Mouse (Mus musculus): ENCODE results near the gene Olfr618. TPM values are rescaled to one million over a fixed set of nuclear protein-coding genes. Genes with fewer than 3 reads are reported as not detected.
"Not testable (repeated sequence)": the region's sequence is repeated elsewhere in the genome, so short reads cannot be mapped to it uniquely, and the experiment has no call there.

The Olfr618 gene
- polyA plus RNA-seq (2015; fragmentation: Nextera tagmentation; extraction: Ambion mirVana), result not detected in 2 replicates

GRCm38 (mm10) chr7:103589803-103590202, at the start of gene Olfr618:
Gene Olfr618, plus strand, starts transcription at chr7:103590103.
- ATAC-seq (ENCODE audit: insufficient read depth, low FRiP score, low read depth), result no peak
- no peaks in the 10 kb centered on the region for H3K36me3 ChIP-seq
- H3K27ac ChIP-seq, result no peak within 1 kb of the TSS
- no peak within 1 kb of the TSS for H3K4me3 ChIP-seq (replicated peaks)
- H3K9me3 ChIP-seq, result no peaks in the 10 kb centered on the region
- H3K27me3 ChIP-seq (replicated peaks), result no peaks in the 10 kb centered on the region
- no peak within 1 kb of the TSS for H3K4me2 ChIP-seq
- 59% methylated on average over 2 of the region's 2 CpGs for WGBS
- H3K9ac ChIP-seq, result no peak within 1 kb of the TSS
- H3K4me1 ChIP-seq, result no peaks in the 10 kb centered on the region

GRCm38 (mm10) chr7:103542617-103543016, 47.3 kb upstream of the Olfr618 start, which contains the start of gene Olfr612:
Gene Olfr612, minus strand, starts transcription at chr7:103542717.
- H3K27ac ChIP-seq; H3K36me3 ChIP-seq; H3K9me3 ChIP-seq; H3K27me3 ChIP-seq (replicated peaks); H3K4me3 ChIP-seq (replicated peaks); H3K4me2 ChIP-seq; ATAC-seq (ENCODE audit: insufficient read depth, low FRiP score, low read depth); H3K9ac ChIP-seq; H3K4me1 ChIP-seq: not testable (repeated sequence)
- 85% methylated on average over 2 of the region's 2 CpGs for WGBS

GRCm38 (mm10) chr7:103547774-103548173, 42.1 kb upstream of the Olfr618 start, which contains the start of gene Olfr613:
Gene Olfr613, plus strand, starts transcription at chr7:103548074.
- Histone ChIP-seq H3K4me2 (no peak within 1 kb of the TSS), H3K27ac (no peak within 1 kb of the TSS), H3K9me3 (no peaks in the 10 kb centered on the region), H3K36me3 (no peaks in the 10 kb centered on the region), H3K9ac (no peak within 1 kb of the TSS), H3K27me3 (replicated peaks) (no peaks in the 10 kb centered on the region), H3K4me1 (no peaks in the 10 kb centered on the region), H3K4me3 (replicated peaks) (no peak within 1 kb of the TSS)
- 68% methylated on average over 2 of the region's 2 CpGs for WGBS
- ATAC-seq (ENCODE audit: insufficient read depth, low FRiP score, low read depth), result no peak

- H3K9me3 ChIP-seq, result no peaks in the 10 kb centered on the region
- H3K9ac ChIP-seq, result no peak within 1 kb of the TSS
- no peak within 1 kb of the TSS for H3K27ac ChIP-seq
- no peaks in the 10 kb centered on the region for H3K27me3 ChIP-seq (replicated peaks)
- H3K4me2 ChIP-seq, result no peak within 1 kb of the TSS
- H3K4me3 ChIP-seq (replicated peaks), result no peak within 1 kb of the TSS
- 77% methylated on average over 2 of the region's 2 CpGs for WGBS
- H3K36me3 ChIP-seq, result no peaks in the 10 kb centered on the region
- ATAC-seq (ENCODE audit: insufficient read depth, low FRiP score, low read depth), result no peak
- H3K4me1 ChIP-seq, result no peaks in the 10 kb centered on the region
Measured at GRCm38 (mm10) chr7:103555779-103556178, 34.1 kb upstream of the Olfr618 start, which contains the start of gene Olfr615. Gene Olfr615, plus strand, starts transcription at chr7:103556079.

GRCm38 (mm10) chr7:103569043-103569442, 20.9 kb upstream of the Olfr618 start, which contains the start of gene Olfr616:
Gene Olfr616, minus strand, starts transcription at chr7:103569143.
- no peak within 1 kb of the TSS for H3K9ac ChIP-seq
- ATAC-seq (ENCODE audit: insufficient read depth, low FRiP score, low read depth), result no peak
- H3K4me2 ChIP-seq, result no peak within 1 kb of the TSS
- H3K36me3 ChIP-seq, result no peaks in the 10 kb centered on the region
- no peaks in the 10 kb centered on the region for H3K9me3 ChIP-seq
- no peaks in the 10 kb centered on the region for H3K27me3 ChIP-seq (replicated peaks)
- WGBS, result 87% methylated on average over 3 of the region's 3 CpGs
- no peak within 1 kb of the TSS for H3K4me3 ChIP-seq (replicated peaks)
- H3K27ac ChIP-seq, result no peak within 1 kb of the TSS
- no peaks in the 10 kb centered on the region for H3K4me1 ChIP-seq

GRCm38 (mm10) chr7:103572761-103573160, 17.1 kb upstream of the Olfr618 start, which contains the start of gene Olfr617:
Gene Olfr617, plus strand, starts transcription at chr7:103573061.
- no peaks in the 10 kb centered on the region for H3K36me3 ChIP-seq
- no peak within 1 kb of the TSS for H3K4me2 ChIP-seq
- WGBS, result 82% methylated on average over 1 of the region's 1 CpGs
- H3K9me3 ChIP-seq, result no peaks in the 10 kb centered on the region
- H3K4me3 ChIP-seq (replicated peaks), result no peak within 1 kb of the TSS
- no peaks in the 10 kb centered on the region for H3K27me3 ChIP-seq (replicated peaks)
- ATAC-seq (ENCODE audit: insufficient read depth, low FRiP score, low read depth), result no peak
- H3K4me1 ChIP-seq, result no peaks in the 10 kb centered on the region
- no peak within 1 kb of the TSS for H3K9ac ChIP-seq
- H3K27ac ChIP-seq, result no peak within 1 kb of the TSS

GRCm38 (mm10) chr7:103600275-103600674, 10.4 kb downstream of the Olfr618 start, which contains the start of gene Olfr619:
Gene Olfr619, plus strand, starts transcription at chr7:103600575.
- H3K9ac ChIP-seq, result no peak within 1 kb of the TSS
- no peak for ATAC-seq (ENCODE audit: insufficient read depth, low FRiP score, low read depth)
- no peak within 1 kb of the TSS for H3K27ac ChIP-seq
- no peak within 1 kb of the TSS for H3K4me3 ChIP-seq (replicated peaks)
- H3K27me3 ChIP-seq (replicated peaks), result no peaks in the 10 kb centered on the region
- H3K9me3 ChIP-seq, result no peaks in the 10 kb centered on the region
- no peaks in the 10 kb centered on the region for H3K4me1 ChIP-seq
- no peaks in the 10 kb centered on the region for H3K36me3 ChIP-seq
- no peak within 1 kb of the TSS for H3K4me2 ChIP-seq

GRCm38 (mm10) chr7:103607425-103607824, 17.5 kb downstream of the Olfr618 start:
- ATAC-seq (ENCODE audit: insufficient read depth, low FRiP score, low read depth), result no peak
- whole genome bisulfite sequencing, result 74% methylated on average over 2 of the region's 2 CpGs
- H3K36me3 ChIP-seq, result no peaks in the 10 kb centered on the region
- H3K9ac ChIP-seq, result no peak overlapping the region
- no peaks in the 10 kb centered on the region for H3K9me3 ChIP-seq
- H3K4me1 ChIP-seq, result no peaks in the 10 kb centered on the region
- no peaks in the 10 kb centered on the region for H3K27me3 ChIP-seq (replicated peaks)
- no peak overlapping the region for H3K4me3 ChIP-seq (replicated peaks)
- H3K27ac ChIP-seq, result no peak overlapping the region
- H3K4me2 ChIP-seq, result no peak overlapping the region

GRCm38 (mm10) chr7:103612434-103612833, 22.5 kb downstream of the Olfr618 start, which contains the start of gene Olfr620:
Gene Olfr620, minus strand, starts transcription at chr7:103612534.
- Histone ChIP-seq H3K4me1 (no peaks in the 10 kb centered on the region), H3K9me3 (no peaks in the 10 kb centered on the region), H3K36me3 (no peaks in the 10 kb centered on the region), H3K27me3 (replicated peaks) (no peaks in the 10 kb centered on the region), H3K9ac (no peak within 1 kb of the TSS), H3K27ac (no peak within 1 kb of the TSS), H3K4me2 (no peak within 1 kb of the TSS), H3K4me3 (replicated peaks) (no peak within 1 kb of the TSS)
- ATAC-seq (ENCODE audit: insufficient read depth, low FRiP score, low read depth), result no peak
- 67% methylated on average over 2 of the region's 2 CpGs for WGBS

- H3K4me3 ChIP-seq (replicated peaks), result no peak overlapping the region
- H3K27ac ChIP-seq, result no peak overlapping the region
- no peaks in the 10 kb centered on the region for H3K27me3 ChIP-seq (replicated peaks)
- no peaks in the 10 kb centered on the region for H3K9me3 ChIP-seq
- H3K36me3 ChIP-seq, result no peaks in the 10 kb centered on the region
- no peak overlapping the region for H3K9ac ChIP-seq
- no peak overlapping the region for H3K4me2 ChIP-seq
- ATAC-seq (ENCODE audit: insufficient read depth, low FRiP score, low read depth), result no peak
- no peaks in the 10 kb centered on the region for H3K4me1 ChIP-seq
Measured at GRCm38 (mm10) chr7:103636795-103637194, 46.9 kb downstream of the Olfr618 start.

- Histone ChIP-seq H3K9ac (no peak within 1 kb of the TSS), H3K4me3 (replicated peaks) (no peak within 1 kb of the TSS), H3K27me3 (replicated peaks) (no peaks in the 10 kb centered on the region), H3K4me1 (no peaks in the 10 kb centered on the region), H3K4me2 (no peak within 1 kb of the TSS), H3K36me3 (no peaks in the 10 kb centered on the region), H3K27ac (no peak within 1 kb of the TSS), H3K9me3 (no peaks in the 10 kb centered on the region)
- WGBS, result 78% methylated on average over 1 of the region's 1 CpGs
- no peak for ATAC-seq (ENCODE audit: insufficient read depth, low FRiP score, low read depth)
Measured at GRCm38 (mm10) chr7:103642602-103643001, 52.7 kb downstream of the Olfr618 start, which contains the start of gene Olfr622. Gene Olfr622, minus strand, starts transcription at chr7:103642702.

- no peak overlapping the region for H3K4me3 ChIP-seq (replicated peaks)
- no peaks in the 10 kb centered on the region for H3K9me3 ChIP-seq
- H3K27ac ChIP-seq, result no peak overlapping the region
- H3K27me3 ChIP-seq (replicated peaks), result no peaks in the 10 kb centered on the region
- 79% methylated on average over 4 of the region's 4 CpGs for WGBS
- ATAC-seq (ENCODE audit: insufficient read depth, low FRiP score, low read depth), result no peak
- no peaks in the 10 kb centered on the region for H3K36me3 ChIP-seq
- H3K4me2 ChIP-seq, result no peak overlapping the region
- no peaks in the 10 kb centered on the region for H3K4me1 ChIP-seq
- no peak overlapping the region for H3K9ac ChIP-seq
Measured at GRCm38 (mm10) chr7:103644070-103644469, 54.2 kb downstream of the Olfr618 start.

All from stomach, embryonic 15.5 days (tissue).